Mouse (Mus musculus): ENCODE measurements around the gene Gpsm2.
"Not testable (repeated sequence)": the region's sequence is repeated elsewhere in the genome, so short reads cannot be mapped to it uniquely, and the experiment has no call there.

Gene Gpsm2

GRCm38 (mm10) chr3:108655486-108655885 is 66.6 kb downstream of the Gpsm2 start:
- no peak for DNase-seq (ENCODE audit: low spot score in 2 of 2)

- DNase-seq (ENCODE audit: low spot score in 2 of 2) = no peak
Measured at GRCm38 (mm10) chr3:108654566-108654965, 67.5 kb downstream of the Gpsm2 start.

GRCm38 (mm10) chr3:108653710-108654379 is 68.3 kb downstream of the Gpsm2 start, which contains the start of gene Clcc1:
Clcc1 (plus strand) TSS chr3:108653913.
- peak; percentile 96 for DNase-seq (ENCODE audit: low spot score in 2 of 2)

- no peak for DNase-seq (ENCODE audit: low spot score in 2 of 2)
Measured at GRCm38 (mm10) chr3:108652866-108653642, 69.1 kb downstream of the Gpsm2 start.

- not testable (repeated sequence) for DNase-seq (ENCODE audit: low spot score in 2 of 2)
Measured at GRCm38 (mm10) chr3:108647681-108648080, 74.4 kb downstream of the Gpsm2 start.

GRCm38 (mm10) chr3:108646036-108646435 is 76.1 kb downstream of the Gpsm2 start:
- DNase-seq (ENCODE audit: low spot score in 2 of 2) = no peak

GRCm38 (mm10) chr3:108644856-108645255 is 77.3 kb downstream of the Gpsm2 start:
- no peak for DNase-seq (ENCODE audit: low spot score in 2 of 2)

- DNase-seq (ENCODE audit: low spot score in 2 of 2) = peak in 1 of 2 experiments; percentile 40
Measured at GRCm38 (mm10) chr3:108640998-108641397, 81.1 kb downstream of the Gpsm2 start.

- no peak for DNase-seq (ENCODE audit: low spot score in 2 of 2)
Measured at GRCm38 (mm10) chr3:108639412-108639811, 82.7 kb downstream of the Gpsm2 start.

- no peak for DNase-seq (ENCODE audit: low spot score in 2 of 2)
Measured at GRCm38 (mm10) chr3:108634761-108635160, 87.3 kb downstream of the Gpsm2 start.
